Mouse (Mus musculus): ENCODE data around the gene Ugt1a2.
"Not testable (repeated sequence)": the region's sequence is repeated elsewhere in the genome, so short reads cannot be mapped to it uniquely, and the experiment has no call there.

The Ugt1a2 gene

GRCm38 (mm10) chr1:88218591-88218990 lies 18.2 kb downstream of the Ugt1a2 start:
- DNase-seq: no peak

- DNase-seq: no peak
Observed at GRCm38 (mm10) chr1:88219054-88219453, 18.7 kb downstream of the Ugt1a2 start.

GRCm38 (mm10) chr1:88220336-88220735 lies 19.9 kb downstream of the Ugt1a2 start:
- DNase-seq: no peak

- no peak for DNase-seq
Observed at GRCm38 (mm10) chr1:88222216-88222615, 21.8 kb downstream of the Ugt1a2 start.

GRCm38 (mm10) chr1:88223011-88223515 lies 22.7 kb downstream of the Ugt1a2 start:
- DNase-seq: peak; percentile 2

- peak; percentile 3 for DNase-seq
Observed at GRCm38 (mm10) chr1:88223591-88223990, 23.2 kb downstream of the Ugt1a2 start.

GRCm38 (mm10) chr1:88224029-88224776 lies 23.8 kb downstream of the Ugt1a2 start:
- peak; percentile 81 for DNase-seq

GRCm38 (mm10) chr1:88225301-88225700 lies 24.9 kb downstream of the Ugt1a2 start:
- DNase-seq: not testable (repeated sequence)

GRCm38 (mm10) chr1:88225741-88226140 lies 25.3 kb downstream of the Ugt1a2 start:
- DNase-seq: peak; percentile 1

- DNase-seq: peak; percentile 16
Observed at GRCm38 (mm10) chr1:88226670-88227379, 26.4 kb downstream of the Ugt1a2 start, which contains the start of gene Mroh2a. TSS of gene Mroh2a (plus strand) at chr1:88226986.

- no peak for DNase-seq
Observed at GRCm38 (mm10) chr1:88227482-88227881, 27.1 kb downstream of the Ugt1a2 start.

- no peak for DNase-seq
Observed at GRCm38 (mm10) chr1:88228121-88228520, 27.7 kb downstream of the Ugt1a2 start.

- DNase-seq: no peak
Observed at GRCm38 (mm10) chr1:88229566-88229965, 29.2 kb downstream of the Ugt1a2 start.

GRCm38 (mm10) chr1:88229986-88230385 lies 29.6 kb downstream of the Ugt1a2 start:
- no peak for DNase-seq

- no peak for DNase-seq
Observed at GRCm38 (mm10) chr1:88230421-88230820, 30.0 kb downstream of the Ugt1a2 start.

GRCm38 (mm10) chr1:88230981-88231802 lies 30.8 kb downstream of the Ugt1a2 start:
- no peak for DNase-seq

- DNase-seq: no peak
Observed at GRCm38 (mm10) chr1:88231803-88232499, 31.6 kb downstream of the Ugt1a2 start.

- no peak for DNase-seq
Observed at GRCm38 (mm10) chr1:88232664-88233380, 32.4 kb downstream of the Ugt1a2 start.

GRCm38 (mm10) chr1:88233421-88234247 lies 33.2 kb downstream of the Ugt1a2 start:
- no peak for DNase-seq

- DNase-seq: no peak
Observed at GRCm38 (mm10) chr1:88234248-88234610, 33.8 kb downstream of the Ugt1a2 start.

- DNase-seq: no peak
Observed at GRCm38 (mm10) chr1:88234646-88235045, 34.2 kb downstream of the Ugt1a2 start.

Data from lung, postnatal 36 days (tissue).